Mouse (Mus musculus) neural tube, embryonic 13.5 days (tissue): ENCODE results near the gene Adrm1. TPM values are rescaled to one million over a fixed set of nuclear protein-coding genes. Genes with fewer than 3 reads are reported as not detected.

Experiments used
- ATAC-seq: fragments of 200-750 bp; cut with Nextera tagmentation; 2 replicates; pipeline ENCODE4 v1.8.0; 2017; ENCODE audit warnings: low read depth, mild to moderate bottlenecking, moderate TSS enrichment, moderate library complexity
- H3K27ac ChIP-seq: fragments of 300-500 bp; sonication (generic); replicated peaks from 2 replicates; pipeline ENCODE4 v1.5.1; 2015; ENCODE audit warnings: moderate library complexity, mild to moderate bottlenecking, inconsistent platforms
- H3K27me3 ChIP-seq: fragments of 300-500 bp; sonication (generic); 2 replicates; pipeline ENCODE4 v1.6.1; 2015; ENCODE audit warnings: mild to moderate bottlenecking, inconsistent platforms
- H3K36me3 ChIP-seq: fragments of 300-500 bp; sonication (generic); 2 replicates; pipeline ENCODE4 v1.6.1; 2015; ENCODE audit warnings: mild to moderate bottlenecking, inconsistent platforms
- H3K4me1 ChIP-seq: fragments of 300-500 bp; sonication (generic); replicated peaks from 2 replicates; pipeline ENCODE4 v1.6.1; 2015; ENCODE audit warnings: inconsistent platforms
- H3K4me2 ChIP-seq: fragments of 300-500 bp; sonication (generic); 2 replicates; pipeline ENCODE4 v1.6.1; 2015; ENCODE audit warnings: inconsistent platforms, mild to moderate bottlenecking, moderate library complexity
- H3K4me3 ChIP-seq: fragments of 300-500 bp; sonication (generic); 2 replicates; pipeline ENCODE4 v1.5.1; 2015; ENCODE audit warnings: mild to moderate bottlenecking, inconsistent platforms
- H3K9ac ChIP-seq: fragments of 300-500 bp; sonication (generic); 2 replicates; pipeline ENCODE4 v1.6.1; 2015; ENCODE audit warnings: moderate library complexity, mild to moderate bottlenecking, inconsistent platforms
- H3K9me3 ChIP-seq: fragments of 300-500 bp; sonication (generic); 2 replicates; pipeline ENCODE4 v1.6.1; 2016; ENCODE audit warnings: inconsistent platforms
- WGBS: fragments of 180-500 bp; shearing (Covaris S2); methylation state at CpG from one replicate; pipeline ENCODE4 v1.1.7; 2015; 5-methylcytosine and 5-hydroxymethylcytosine counted together
- microRNA-seq: library from miRNA; unstranded; fragments of <30 nt; microRNA quantifications from one replicate; pipeline ENCODE4, GENCODE M21; 2016
- polyA plus RNA-seq: library from polyadenylated mRNA; unstranded; fragments of >200 nt; fragmentation: Nextera tagmentation; extraction: Ambion mirVana; gene quantifications from 2 replicates; pipeline ENCODE4 v1.2.1, GENCODE M21; 2015

Adrm1 gene
- polyA plus RNA-seq, 1 experiment from 2014 or later = 208 TPM

DNA sequence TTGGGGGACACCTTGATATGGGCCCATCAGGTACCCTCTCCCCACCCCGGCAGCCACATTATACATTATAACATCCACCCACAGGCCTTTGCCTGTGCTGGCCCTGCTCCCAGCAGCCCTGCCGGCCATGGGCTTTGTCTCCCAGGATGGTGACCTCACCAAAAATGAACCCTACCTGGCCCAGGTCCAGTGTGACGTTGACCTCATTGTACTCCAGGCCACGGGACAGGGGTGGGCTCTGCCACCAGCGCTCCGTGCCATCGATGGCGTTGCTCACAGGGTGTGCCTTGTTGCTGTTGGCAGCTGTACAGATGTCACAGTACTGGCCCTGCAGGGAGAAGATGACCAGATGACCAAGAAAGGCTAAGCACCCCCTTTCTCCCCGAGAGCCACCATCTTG, 49.8 kb downstream of the Adrm1 start:
- WGBS = 95% methylated on average over 9 of the region's 9 CpGs
- Histone ChIP-seq H3K27ac (no peak overlapping the region), H3K4me2 (no peak overlapping the region), H3K36me3 (no peaks in the 10 kb centered on the region), H3K9me3 (no peaks in the 10 kb centered on the region), H3K9ac (no peak overlapping the region), H3K4me3 (no peak overlapping the region), H3K27me3 (peaks cover 35% of the 10 kb centered on the region), H3K4me1 (peaks cover 42% of the 10 kb centered on the region)
- ATAC-seq = no peak

DNA sequence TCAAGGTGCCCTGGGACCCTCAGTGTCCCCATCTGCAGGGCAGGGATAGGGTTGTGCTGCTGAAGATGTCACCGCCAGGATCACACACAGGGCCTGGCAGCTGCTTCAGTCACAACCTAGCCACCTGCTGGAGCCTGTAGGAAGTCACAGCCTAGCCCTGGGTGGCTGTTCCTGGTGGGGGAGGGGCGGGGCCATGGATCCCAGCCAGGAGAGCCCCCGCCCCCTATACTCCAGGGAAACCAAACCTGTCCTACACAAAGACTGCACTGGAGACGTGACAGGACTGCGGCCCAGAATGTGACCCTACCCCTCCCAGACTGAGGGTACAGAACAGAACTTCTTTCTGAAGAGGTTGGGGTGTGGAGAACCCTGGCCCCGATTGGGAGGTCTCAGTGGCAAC, 51.0 kb downstream of the Adrm1 start:
- Histone ChIP-seq H3K27me3 (peaks cover 47% of the 10 kb centered on the region), H3K9ac (no peak overlapping the region), H3K4me3 (no peak overlapping the region), H3K9me3 (no peaks in the 10 kb centered on the region), H3K4me1 (peaks cover 51% of the 10 kb centered on the region), H3K36me3 (no peaks in the 10 kb centered on the region), H3K27ac (no peak overlapping the region), H3K4me2 (no peak overlapping the region)
- WGBS = 13% methylated on average over 6 of the region's 6 CpGs
- peak; percentile 24; the same call in 1 of the 2 replicates for ATAC-seq

DNA sequence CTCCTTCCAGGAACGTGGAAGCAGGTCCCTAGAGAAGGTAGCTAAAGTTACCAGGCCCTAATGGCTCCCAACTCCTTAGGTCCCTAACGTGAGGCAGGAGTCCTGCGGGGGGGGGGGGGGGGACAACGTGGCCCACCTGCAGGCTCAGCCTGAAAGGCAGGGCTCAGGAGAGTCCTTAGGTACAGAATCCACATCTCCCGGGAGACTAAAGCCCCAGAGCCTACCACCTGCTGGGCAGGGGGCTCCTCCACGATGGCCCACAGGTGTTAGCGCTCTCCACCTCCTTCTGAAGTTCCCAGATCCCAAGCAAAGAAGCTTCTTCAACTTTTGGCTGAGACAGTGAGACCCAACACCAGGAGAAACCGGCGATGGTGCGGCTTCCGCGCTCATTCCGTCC, 53.4 kb downstream of the Adrm1 start:
- H3K27ac ChIP-seq = no peak overlapping the region
- 2% methylated on average over 12 of the region's 13 CpGs for WGBS
- peak overlapping the region; percentile 53 for H3K4me3 ChIP-seq
- ATAC-seq = no peak
- H3K9me3 ChIP-seq = no peaks in the 10 kb centered on the region
- H3K4me2 ChIP-seq = peak overlapping the region; percentile 98
- peak overlapping the region; percentile 75; the same call in 1 of the 2 replicates for H3K9ac ChIP-seq
- no peaks in the 10 kb centered on the region for H3K36me3 ChIP-seq
- peaks cover 50% of the 10 kb centered on the region for H3K27me3 ChIP-seq
- peaks cover 50% of the 10 kb centered on the region for H3K4me1 ChIP-seq

DNA sequence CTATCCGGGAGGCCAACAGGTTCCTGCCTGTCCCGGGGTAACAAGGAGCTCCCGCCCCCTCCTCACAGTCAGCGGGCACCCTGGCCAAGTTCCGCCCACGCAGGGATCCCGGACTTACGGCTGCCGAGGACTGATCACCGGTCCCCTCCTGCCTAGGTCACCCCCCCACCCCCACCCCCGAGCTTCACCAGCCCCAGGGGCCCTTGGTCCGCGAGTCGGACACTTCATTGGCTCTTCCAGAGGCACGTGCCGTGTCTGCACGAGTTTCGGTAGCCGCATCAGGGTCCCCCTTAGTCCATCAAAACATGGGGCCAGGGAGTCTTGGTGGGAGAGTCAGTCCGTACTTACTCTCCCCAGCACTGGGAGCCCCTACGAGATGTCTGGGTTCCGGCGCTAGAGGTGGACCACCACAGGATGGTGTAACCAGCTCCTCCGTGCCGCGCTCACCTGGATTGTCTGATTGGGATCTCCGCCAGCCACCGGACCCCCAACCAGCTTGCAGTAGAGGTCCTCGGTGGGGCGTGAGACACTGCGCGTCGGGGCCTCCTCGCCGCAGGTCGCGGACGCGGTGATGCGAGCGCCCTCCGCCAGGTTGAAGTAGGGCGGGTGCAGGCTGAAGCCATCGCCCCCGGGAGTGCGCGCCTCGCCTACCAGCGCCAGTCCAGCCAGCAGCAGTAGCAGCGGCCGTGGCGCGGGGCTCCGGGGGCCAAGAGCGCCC, 53.9 kb downstream of the Adrm1 start:
- Histone ChIP-seq H3K36me3 (no peaks in the 10 kb centered on the region), H3K27me3 (peaks cover 50% of the 10 kb centered on the region), H3K4me2 (peak overlapping the region; percentile 98), H3K4me1 (peaks cover 50% of the 10 kb centered on the region), H3K4me3 (peak overlapping the region; percentile 53), H3K27ac (no peak overlapping the region), H3K9me3 (no peaks in the 10 kb centered on the region), H3K9ac (peak overlapping the region; percentile 75)
- WGBS = under 1% methylated on average over 52 of the region's 55 CpGs
- peak; percentile 13 for ATAC-seq

Small RNAs within 50 kb of the gene (microRNA-seq; reads per million reads assigned to microRNA genes)
- not detected for gene Mir7005

Other genes starting within 250 kb of the Adrm1 start
- 3.7 and 4.1 TPM in 2 replicates for gene Taf4, start 194.8 kb upstream of the Adrm1 start, polyA plus RNA-seq
- gene Lsm14b, start 146.5 kb upstream of the Adrm1 start, polyA plus RNA-seq = 19.7 and 20.6 TPM in 2 replicates
- 695 and 718 TPM in 2 replicates for gene Psma7, start 129.1 kb upstream of the Adrm1 start, polyA plus RNA-seq
- gene Ss18l1, start 129.0 kb upstream of the Adrm1 start, polyA plus RNA-seq = 44.8 and 45.2 TPM in 2 replicates
- 31.5 and 32.9 TPM in 2 replicates for gene Mtg2, start 100.9 kb upstream of the Adrm1 start, polyA plus RNA-seq
- 2.5 TPM in 2 replicates for gene Hrh3, start 67.0 kb upstream of the Adrm1 start, polyA plus RNA-seq
- gene Osbpl2, start 52.2 kb upstream of the Adrm1 start, polyA plus RNA-seq = 61.2 and 64.5 TPM in 2 replicates
- 2.0 and 2.4 TPM in 2 replicates for gene Lama5, start 54.4 kb downstream of the Adrm1 start, polyA plus RNA-seq
- 362 and 435 TPM in 2 replicates for gene Rps21, start 85.9 kb downstream of the Adrm1 start, polyA plus RNA-seq
- 22.0 and 23.9 TPM in 2 replicates for gene Cables2, start 102.0 kb downstream of the Adrm1 start, polyA plus RNA-seq
- gene Rbbp8nl, start 118.4 kb downstream of the Adrm1 start, polyA plus RNA-seq = not detected in 2 replicates
- 0.10 TPM in 1 of 2 replicates, not detected in the other for gene Gata5, start 163.2 kb downstream of the Adrm1 start, polyA plus RNA-seq